Mouse (Mus musculus) cerebellum, adult 2 months (tissue): ENCODE results near the gene Olfr1320.

Experiments
- CTCF ChIP-seq: fragments of 200-500 bp; IDR thresholded peaks from 2 replicates; pipeline ENCODE4 v1.5.1; 2011; ENCODE audit warnings: low read depth, mild to moderate bottlenecking, control low read depth, low read length, moderate library complexity, borderline replicate concordance; ENCODE audit not compliant: insufficient read depth
- POLR2A ChIP-seq: fragments of 200-500 bp; IDR thresholded peaks from 2 replicates; pipeline ENCODE4 v1.6.1; 2011; ENCODE audit warnings: low read length, control low read depth, borderline replicate concordance; ENCODE audit not compliant: insufficient read depth

GRCm38 (mm10) chrX:49631195-49631594 lies 40.9 kb upstream of the Olfr1320 start:
- TF ChIP-seq CTCF, result no peak
- TF ChIP-seq POLR2A, result no peak
